Mouse (Mus musculus) myocyte (in vitro differentiated cells): ENCODE data around the gene Atp13a1.

Source experiments
- E2F4 ChIP-seq: IDR thresholded peaks from one replicate; pipeline ENCODE4 v1.6.1; 2011; ENCODE audit warnings: mild to moderate bottlenecking, control low read depth, moderate library complexity; ENCODE audit not compliant: insufficient read depth
- MAX ChIP-seq: IDR thresholded peaks from one replicate; pipeline ENCODE4 v1.6.1; 2011; ENCODE audit warnings: low read depth, mild to moderate bottlenecking, control low read depth
- POLR2A ChIP-seq: IDR thresholded peaks from one replicate; pipeline ENCODE4 v1.6.1; 2011; ENCODE audit warnings: low read depth, mild to moderate bottlenecking, control low read depth, moderate library complexity; ENCODE audit not compliant: insufficient read length
- TCF12 ChIP-seq: IDR thresholded peaks from one replicate; pipeline ENCODE4 v1.6.1; 2011; ENCODE audit warnings: mild to moderate bottlenecking, control low read depth; ENCODE audit not compliant: poor library complexity, insufficient read depth, severe bottlenecking
- USF1 ChIP-seq: IDR thresholded peaks from one replicate; pipeline ENCODE4 v1.6.1; 2011; ENCODE audit warnings: low read depth, mild to moderate bottlenecking, control low read depth, moderate library complexity

DNA sequence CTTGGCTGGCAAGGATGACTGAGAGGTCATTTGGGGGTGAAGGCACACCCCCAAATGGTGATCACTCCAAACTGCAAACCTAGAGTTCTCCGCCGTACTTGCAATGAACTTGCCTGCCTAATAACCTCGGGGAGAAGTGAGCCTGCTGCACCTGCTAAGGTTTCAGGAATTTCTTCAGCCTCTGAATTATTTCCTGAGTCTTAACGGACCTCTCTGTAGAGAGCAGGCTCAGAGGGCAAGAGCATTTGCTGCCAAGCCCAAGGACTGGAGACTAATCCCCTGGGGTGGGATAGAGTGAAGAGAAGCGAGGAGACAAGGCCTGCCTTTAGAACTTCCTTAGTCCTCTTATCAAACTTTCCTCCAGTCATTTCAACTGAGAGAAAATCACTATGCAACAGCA lies 1.2 kb upstream of the Atp13a1 start:
- no peak for TF ChIP-seq POLR2A
- no peak for TF ChIP-seq TCF12
- TF ChIP-seq USF1: no peak
- no peak for TF ChIP-seq MAX
- TF ChIP-seq E2F4: no peak
